ENCODE assay signal across 14 mouse cellular contexts in the genomic region with DNA sequence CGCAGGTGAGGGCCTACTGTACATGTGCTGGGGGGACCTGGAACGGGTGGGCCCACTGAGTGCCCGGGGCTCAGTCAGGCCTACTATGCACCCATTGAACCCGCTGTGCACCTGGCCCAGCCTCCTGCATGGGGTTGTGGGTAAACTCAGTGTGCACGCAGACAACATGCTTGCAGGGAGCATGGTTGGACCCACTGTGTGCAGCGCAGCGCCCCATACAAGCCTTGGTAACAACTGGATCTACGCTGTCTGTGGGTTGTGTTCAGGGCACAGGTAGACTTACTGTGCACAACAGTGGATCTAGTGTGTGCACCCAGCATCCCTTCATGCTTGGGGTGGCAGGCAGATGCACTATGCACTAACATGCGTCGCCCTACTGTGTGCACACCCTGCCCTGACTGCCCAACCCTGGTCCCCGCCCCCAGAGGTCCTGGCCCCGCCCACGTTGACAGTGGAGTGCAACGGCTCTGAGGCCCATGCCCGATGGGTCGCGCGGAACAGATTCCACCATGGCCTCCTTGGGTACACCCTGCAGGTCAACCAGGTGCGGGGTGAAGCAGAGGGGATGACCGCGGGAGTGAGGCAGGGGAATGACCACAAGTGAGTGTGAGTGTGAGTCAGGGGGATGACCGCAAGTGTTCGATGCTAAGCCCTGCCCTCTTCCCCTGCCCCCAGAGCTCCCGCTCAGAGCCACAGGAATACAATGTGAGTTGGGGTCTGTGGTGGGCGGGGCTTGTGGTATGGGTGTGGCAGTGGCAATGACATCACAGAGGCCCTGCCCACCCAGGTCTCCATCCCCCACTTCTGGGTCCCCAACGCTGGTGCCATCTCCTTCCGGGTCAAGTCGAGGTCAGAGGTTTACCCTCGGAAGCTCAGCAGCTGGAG. TPM values are rescaled to one million over a fixed set of nuclear protein-coding genes. Genes with fewer than 3 reads are reported as not detected.
DNase-seq lines count a peak whose midpoint lies in the region; ATAC-seq and TF ChIP-seq lines count a peak whose summit lies in the region.
"Had no signal": no experiment of that assay in that cellular context is flagged by ENCODE, and none has a peak within 500 bp of the region (broad histone marks: within the 10 kb centered on the region; RNA-seq: fewer than 3 reads in every experiment).

No protein-coding gene starts in this region.

- H3K27me3 ChIP-seq in intestine, embryonic 14.5 days (replicated peaks; ENCODE audit: control insufficient read depth, insufficient read depth, low read length), result no peaks in the 10 kb centered on the region
- H3K27me3 ChIP-seq in intestine, embryonic 16.5 days (replicated peaks; ENCODE audit: control insufficient read depth, insufficient read depth, low read length), result no peaks in the 10 kb centered on the region
- H3K27me3 ChIP-seq in thymus, adult 2 months (ENCODE audit: control insufficient read depth, insufficient read depth, low read length), result no peaks in the 10 kb centered on the region
- H3K27me3 ChIP-seq in embryonic facial prominence, embryonic 10.5 days (replicated peaks; ENCODE audit: low read depth, poor library complexity, severe bottlenecking), result no peaks in the 10 kb centered on the region
- H3K27me3 ChIP-seq: midbrain, embryonic 15.5 days; Patski had no signal

- no peak overlapping the region for H3K4me3 ChIP-seq in intestine, embryonic 14.5 days (ENCODE audit: low read depth, low read length)
- no peak overlapping the region for H3K4me3 ChIP-seq in intestine, embryonic 16.5 days (ENCODE audit: low read length)
- H3K4me3 ChIP-seq in thymus, adult 2 months (ENCODE audit: control insufficient read depth, insufficient read depth, low read length), result no peak overlapping the region
- H3K4me3 ChIP-seq in embryonic facial prominence, embryonic 10.5 days, result no peak overlapping the region
- H3K4me3 ChIP-seq: erythroblast, embryonic 14.5 days; layer of hippocampus, adult 2 months; midbrain, embryonic 15.5 days had no signal

- TF ChIP-seq CTCF in thymus, adult 2 months (IDR thresholded peaks at IDR 0.05; ENCODE audit: borderline replicate concordance, control insufficient read depth, extremely low read depth, insufficient read depth, low read length, poor library complexity), result no peak

- no peak overlapping the region for H3K27ac ChIP-seq in intestine, embryonic 14.5 days (ENCODE audit: low read depth)
- no peak overlapping the region for H3K27ac ChIP-seq in intestine, embryonic 16.5 days (ENCODE audit: low read length)
- no peak overlapping the region for H3K27ac ChIP-seq in thymus, adult 2 months (ENCODE audit: control insufficient read depth, insufficient read depth, low read length)
- no peak overlapping the region for H3K27ac ChIP-seq in embryonic facial prominence, embryonic 10.5 days (replicated peaks)
- H3K27ac ChIP-seq: layer of hippocampus, adult 2 months; liver, embryonic 14.5 days; midbrain, embryonic 15.5 days had no signal

- WGBS in intestine, embryonic 14.5 days, result 95% methylated on average over 29 of the region's 29 CpGs
- 95% methylated on average over 29 of the region's 29 CpGs for WGBS in intestine, embryonic 16.5 days
- WGBS in thymus, adult 2 months, result 99% methylated on average over 29 of the region's 29 CpGs
- 95% methylated on average over 29 of the region's 29 CpGs for WGBS in embryonic facial prominence, embryonic 10.5 days

- H3K4me1 ChIP-seq in intestine, embryonic 14.5 days (replicated peaks; ENCODE audit: control insufficient read depth, insufficient read depth, low read length), result no peaks in the 10 kb centered on the region
- H3K4me1 ChIP-seq in intestine, embryonic 16.5 days (ENCODE audit: control insufficient read depth, insufficient read depth, low read length), result no peaks in the 10 kb centered on the region
- H3K4me1 ChIP-seq in thymus, adult 2 months (replicated peaks; ENCODE audit: control insufficient read depth, insufficient read depth, low read length), result no peaks in the 10 kb centered on the region; the same call in 1 of the 2 replicates
- H3K4me1 ChIP-seq in embryonic facial prominence, embryonic 10.5 days, result peaks cover 5% of the 10 kb centered on the region; the same call in 1 of the 2 replicates

- peaks cover 73% of the 10 kb centered on the region for H3K9me3 ChIP-seq in intestine, embryonic 14.5 days (ENCODE audit: control insufficient read depth, low read length)
- H3K9me3 ChIP-seq in intestine, embryonic 16.5 days (ENCODE audit: control insufficient read depth, low read length), result peaks cover 59% of the 10 kb centered on the region
- H3K9me3 ChIP-seq in embryonic facial prominence, embryonic 10.5 days, result peaks cover 93% of the 10 kb centered on the region

- no peaks in the 10 kb centered on the region for H3K36me3 ChIP-seq in intestine, embryonic 14.5 days (ENCODE audit: control insufficient read depth, insufficient read depth, low read length)
- H3K36me3 ChIP-seq in intestine, embryonic 16.5 days (ENCODE audit: control insufficient read depth, insufficient read depth, low read length), result peaks cover 17% of the 10 kb centered on the region; the same call in 1 of the 2 replicates
- no peaks in the 10 kb centered on the region for H3K36me3 ChIP-seq in thymus, adult 2 months (ENCODE audit: control insufficient read depth, insufficient read depth, low read length)
- H3K36me3 ChIP-seq in embryonic facial prominence, embryonic 10.5 days (replicated peaks), result peaks cover 48% of the 10 kb centered on the region
- H3K36me3 ChIP-seq: midbrain, embryonic 15.5 days had no signal

- no peak overlapping the region for H3K9ac ChIP-seq in intestine, embryonic 14.5 days (ENCODE audit: low read length)
- H3K9ac ChIP-seq in intestine, embryonic 16.5 days (ENCODE audit: low read depth, low read length), result no peak overlapping the region
- H3K9ac ChIP-seq: liver, embryonic 14.5 days; midbrain, embryonic 15.5 days had no signal

- TF ChIP-seq POLR2A in thymus, adult 2 months (IDR thresholded peaks at IDR 0.05; ENCODE audit: control insufficient read depth, extremely low read depth, insufficient read depth, low read length, poor library complexity), result no peak

- H3K4me2 ChIP-seq in intestine, embryonic 14.5 days (ENCODE audit: low read length), result no peak overlapping the region
- no peak overlapping the region for H3K4me2 ChIP-seq in intestine, embryonic 16.5 days (ENCODE audit: low read depth, low read length)
- H3K4me2 ChIP-seq: midbrain, embryonic 15.5 days had no signal

- ATAC-seq in intestine, embryonic 14.5 days (replicated peaks; ENCODE audit: low FRiP score, low TSS enrichment, low read depth), result no peak
- ATAC-seq in intestine, embryonic 16.5 days, result no peak
- ATAC-seq in monocyte, adult 5-6 weeks (replicated peaks; ENCODE audit: insufficient number of reproducible peaks, low FRiP score, low TSS enrichment, poor library complexity, severe bottlenecking), result no peak
- ATAC-seq: midbrain, embryonic 15.5 days; Patski had no signal

- peak; percentile 53 for DNase-seq in intestine, embryonic 14.5 days (ENCODE audit: low spot score)
- DNase-seq in thymus, postnatal 0 days (ENCODE audit: low spot score), result peak; percentile 6
- DNase-seq in thymus, adult 2 months, result no peak
- peak; percentile 8 for DNase-seq in embryonic facial prominence, embryonic 10.5 days (ENCODE audit: low spot score)
- DNase-seq in layer of hippocampus, adult 9-10 months (ENCODE audit: low spot score), result no peak
- no peak for DNase-seq in heart, adult 18-20 months

RNA-seq across cellular contexts. Expression of a gene that starts 4.4 kb away (rescaled TPM):
- polyA plus RNA-seq in intestine, embryonic 14.5 days (2014; fragmentation: Nextera tagmentation; extraction: Ambion mirVana), result 5.7 and 6.2 TPM in 2 replicates
- polyA plus RNA-seq in intestine, embryonic 16.5 days (2015; fragmentation: Nextera tagmentation; extraction: Ambion mirVana), result 6.6 and 6.9 TPM in 2 replicates
- polyA plus RNA-seq in thymus, postnatal 0 days (2015; fragmentation: Nextera tagmentation; extraction: Ambion mirVana), result 6.5 and 8.5 TPM in 2 replicates
- 53.9 and 69.0 TPM in 2 replicates for polyA plus RNA-seq in thymus, adult 2 months (2012; rRNA removed)
- polyA plus RNA-seq in embryonic facial prominence, embryonic 10.5 days (2016; fragmentation: Nextera tagmentation; extraction: Ambion mirVana), result 1.8 and 2.2 TPM in 2 replicates
- 2.8 to 16.0 TPM (median 8.4 TPM) in 3 replicates for total RNA-seq in monocyte, adult 5-6 weeks (2017)
- 1 to 10 TPM; 5.0 to 6.2 TPM for total RNA-seq in heart, adult 18-20 months (2021)

RNA-seq across cellular contexts. Expression of a gene that starts 27.9 kb away (rescaled TPM):
- not detected in 2 replicates for polyA plus RNA-seq in intestine, embryonic 14.5 days (2014; fragmentation: Nextera tagmentation; extraction: Ambion mirVana)
- not detected in 2 replicates for polyA plus RNA-seq in intestine, embryonic 16.5 days (2015; fragmentation: Nextera tagmentation; extraction: Ambion mirVana)
- not detected in 2 replicates for polyA plus RNA-seq in thymus, postnatal 0 days (2015; fragmentation: Nextera tagmentation; extraction: Ambion mirVana)
- not detected in 2 replicates for polyA plus RNA-seq in thymus, adult 2 months (2012; rRNA removed)
- not detected in 2 replicates for polyA plus RNA-seq in embryonic facial prominence, embryonic 10.5 days (2016; fragmentation: Nextera tagmentation; extraction: Ambion mirVana)
- total RNA-seq in monocyte, adult 5-6 weeks (2017), result not detected in 3 replicates
- not detected for total RNA-seq in heart, adult 18-20 months (2021)
- total RNA-seq: layer of hippocampus, adult 2 months had no signal
- polyA plus RNA-seq: erythroblast, embryonic 14.5 days; liver, embryonic 14.5 days had no signal

RNA-seq across cellular contexts. Expression of a gene that starts 50.6 kb away (rescaled TPM):
- not detected in 2 replicates for polyA plus RNA-seq in intestine, embryonic 14.5 days (2014; fragmentation: Nextera tagmentation; extraction: Ambion mirVana)
- polyA plus RNA-seq in intestine, embryonic 16.5 days (2015; fragmentation: Nextera tagmentation; extraction: Ambion mirVana), result not detected in 2 replicates
- not detected in 2 replicates for polyA plus RNA-seq in thymus, postnatal 0 days (2015; fragmentation: Nextera tagmentation; extraction: Ambion mirVana)
- polyA plus RNA-seq in thymus, adult 2 months (2012; rRNA removed), result not detected in 2 replicates
- polyA plus RNA-seq in embryonic facial prominence, embryonic 10.5 days (2016; fragmentation: Nextera tagmentation; extraction: Ambion mirVana), result not detected in 2 replicates
- total RNA-seq in monocyte, adult 5-6 weeks (2017), result not detected in 3 replicates
- total RNA-seq in heart, adult 18-20 months (2021), result not detected
- total RNA-seq: granulocyte monocyte progenitor cell, adult 5-6 weeks; layer of hippocampus, adult 2 months had no signal
- polyA plus RNA-seq: erythroblast, embryonic 14.5 days; liver, embryonic 14.5 days; midbrain, embryonic 15.5 days; Patski had no signal

Comparison
In these comparisons a context has a peak if more than half of its experiments do, and no peak if none do; other contexts are left out.
1. DNase-seq: peak in intestine, embryonic 14.5 days (single experiment), thymus, postnatal 0 days (single experiment) and embryonic facial prominence, embryonic 10.5 days (single experiment); none in thymus, adult 2 months (single experiment), layer of hippocampus, adult 9-10 months (single experiment) and heart, adult 18-20 months (0 of 2).